Mouse (Mus musculus): Measurements from ENCODE around the gene Txlnb.

DNA sequence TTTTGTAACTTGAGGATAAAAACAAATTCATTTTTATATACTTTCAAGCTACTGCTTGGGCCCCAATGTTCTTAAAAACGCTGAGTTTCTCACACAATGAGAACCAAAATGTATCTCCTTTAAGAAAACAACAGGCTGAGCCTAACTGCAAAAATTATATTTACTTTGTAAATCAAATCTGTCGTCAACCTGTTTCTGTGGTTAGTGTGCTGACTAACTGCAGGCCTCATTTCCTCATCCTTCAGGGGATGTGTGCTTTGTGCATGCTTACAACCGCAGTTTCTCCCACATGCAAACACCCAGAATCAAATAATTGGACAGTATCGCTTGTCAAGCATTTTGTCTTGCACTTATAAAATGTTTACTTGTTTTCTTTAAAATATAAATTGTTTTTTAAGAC lies 20.9 kb upstream of the Txlnb start:
- TF ChIP-seq MAFK (IDR thresholded peaks at IDR 0.05; ENCODE audit: insufficient read depth, low read depth, low read length), result no peak
- TF ChIP-seq ZNF384 (IDR thresholded peaks at IDR 0.05; ENCODE audit: low read depth, low read length), result no peak

Data from ES-E14 (cell line).